Mouse (Mus musculus): ENCODE measurements around the gene B9d2. TPM values are rescaled to one million over a fixed set of nuclear protein-coding genes. Genes with fewer than 3 reads are reported as not detected.

Gene B9d2
- total and polyA plus RNA-seq, 2 experiments = 4.2 to 21.0 TPM

GRCm38 (mm10) chr7:25712801-25713200, 32.2 kb downstream of the B9d2 start:
- H3K79me2 ChIP-seq (ENCODE audit: control insufficient read depth, insufficient read depth, low read length) = no peaks in the 10 kb centered on the region
- no peaks in the 10 kb centered on the region for H3K27me3 ChIP-seq (ENCODE audit: control insufficient read depth, insufficient read depth, low read length)
- TF ChIP-seq POLR2A (IDR thresholded peaks at IDR 0.05; ENCODE audit: extremely low read depth, insufficient read depth, low read length) (no peak), CTCF (IDR thresholded peaks at IDR 0.05; ENCODE audit: low read depth, low read length) (no peak)
- no peaks in the 10 kb centered on the region; the same call in none of the 2 replicates for H3K4me1 ChIP-seq (ENCODE audit: control insufficient read depth, insufficient read depth, low read length)
- H3K27ac ChIP-seq (replicated peaks; ENCODE audit: insufficient read depth, low read depth, low read length) = no peak overlapping the region
- DNase-seq (ENCODE audit: extremely low read depth, low read depth, low spot score) = no peak
- H3K4me3 ChIP-seq (ENCODE audit: insufficient read depth, low read depth, low read length) = no peak overlapping the region
- 94% methylated on average over 9 of the region's 9 CpGs for WGBS
- H3K36me3 ChIP-seq (ENCODE audit: control insufficient read depth, insufficient read depth, low read length) = peaks cover 6% of the 10 kb centered on the region; the same call in 1 of the 2 replicates
- no peak overlapping the region for H3K9ac ChIP-seq (ENCODE audit: low read depth, low read length)

GRCm38 (mm10) chr7:25714581-25714980, 34.0 kb downstream of the B9d2 start:
- WGBS = 94% methylated on average over 8 of the region's 8 CpGs
- no peaks in the 10 kb centered on the region for H3K79me2 ChIP-seq (ENCODE audit: control insufficient read depth, insufficient read depth, low read length)
- peaks cover 7% of the 10 kb centered on the region for H3K4me1 ChIP-seq (ENCODE audit: control insufficient read depth, insufficient read depth, low read length)
- no peaks in the 10 kb centered on the region for H3K27me3 ChIP-seq (ENCODE audit: control insufficient read depth, insufficient read depth, low read length)
- DNase-seq (ENCODE audit: extremely low read depth, low read depth, low spot score) = no peak
- H3K27ac ChIP-seq (replicated peaks; ENCODE audit: insufficient read depth, low read depth, low read length) = no peak overlapping the region
- peaks cover 6% of the 10 kb centered on the region; the same call in 1 of the 2 replicates for H3K36me3 ChIP-seq (ENCODE audit: control insufficient read depth, insufficient read depth, low read length)
- TF ChIP-seq CTCF (IDR thresholded peaks at IDR 0.05; ENCODE audit: low read depth, low read length) = no peak
- no peak for TF ChIP-seq POLR2A (IDR thresholded peaks at IDR 0.05; ENCODE audit: extremely low read depth, insufficient read depth, low read length)
- H3K9ac ChIP-seq (ENCODE audit: low read depth, low read length) = no peak overlapping the region
- no peak overlapping the region for H3K4me3 ChIP-seq (ENCODE audit: insufficient read depth, low read depth, low read length)

GRCm38 (mm10) chr7:25715731-25716271, 35.2 kb downstream of the B9d2 start:
- DNase-seq (ENCODE audit: extremely low read depth, low read depth, low spot score) = no peak
- Histone ChIP-seq H3K36me3 (ENCODE audit: control insufficient read depth, insufficient read depth, low read length) (peaks cover 6% of the 10 kb centered on the region; the same call in 1 of the 2 replicates), H3K9ac (ENCODE audit: low read depth, low read length) (no peak overlapping the region)

GRCm38 (mm10) chr7:25717478-25717877, 36.9 kb downstream of the B9d2 start:
- Histone ChIP-seq H3K27ac (replicated peaks; ENCODE audit: insufficient read depth, low read depth, low read length) (no peak overlapping the region), H3K27me3 (ENCODE audit: control insufficient read depth, insufficient read depth, low read length) (no peaks in the 10 kb centered on the region), H3K4me1 (ENCODE audit: control insufficient read depth, insufficient read depth, low read length) (peaks cover 7% of the 10 kb centered on the region), H3K9ac (ENCODE audit: low read depth, low read length) (no peak overlapping the region; the same call in 1 of the 2 replicates), H3K36me3 (ENCODE audit: control insufficient read depth, insufficient read depth, low read length) (peaks cover 8% of the 10 kb centered on the region; the same call in 1 of the 2 replicates), H3K79me2 (ENCODE audit: control insufficient read depth, insufficient read depth, low read length) (no peaks in the 10 kb centered on the region), H3K4me3 (ENCODE audit: insufficient read depth, low read depth, low read length) (no peak overlapping the region)
- no peak for TF ChIP-seq POLR2A (IDR thresholded peaks at IDR 0.05; ENCODE audit: extremely low read depth, insufficient read depth, low read length)
- no peak for TF ChIP-seq CTCF (IDR thresholded peaks at IDR 0.05; ENCODE audit: low read depth, low read length)
- no peak for DNase-seq (ENCODE audit: extremely low read depth, low read depth, low spot score)
- 89% methylated on average over 3 of the region's 3 CpGs for WGBS

More at GRCm38 (mm10) chr7:25715731-25716271, 35.2 kb downstream of the B9d2 start:
- Histone ChIP-seq H3K4me3 (ENCODE audit: insufficient read depth, low read depth, low read length) (no peak overlapping the region), H3K27ac (replicated peaks; ENCODE audit: insufficient read depth, low read depth, low read length) (no peak overlapping the region), H3K27me3 (ENCODE audit: control insufficient read depth, insufficient read depth, low read length) (no peaks in the 10 kb centered on the region), H3K4me1 (ENCODE audit: control insufficient read depth, insufficient read depth, low read length) (peaks cover 7% of the 10 kb centered on the region), H3K79me2 (ENCODE audit: control insufficient read depth, insufficient read depth, low read length) (no peaks in the 10 kb centered on the region)
- TF ChIP-seq POLR2A (IDR thresholded peaks at IDR 0.05; ENCODE audit: extremely low read depth, insufficient read depth, low read length) (no peak), CTCF (IDR thresholded peaks at IDR 0.05; ENCODE audit: low read depth, low read length) (no peak)
- WGBS = 96% methylated on average over 22 of the region's 22 CpGs

GRCm38 (mm10) chr7:25718788-25719417, 38.3 kb downstream of the B9d2 start, which contains the start of gene Ccdc97:
Gene Ccdc97, minus strand, starts transcription at chr7:25719088.
- Histone ChIP-seq H3K4me3 (ENCODE audit: insufficient read depth, low read depth, low read length) (peak within 1 kb of the TSS; percentile 96), H3K79me2 (ENCODE audit: control insufficient read depth, insufficient read depth, low read length) (no peaks in the 10 kb centered on the region), H3K9ac (ENCODE audit: low read depth, low read length) (peak within 1 kb of the TSS; percentile 95), H3K27ac (replicated peaks; ENCODE audit: insufficient read depth, low read depth, low read length) (peak within 1 kb of the TSS; percentile 92), H3K4me1 (ENCODE audit: control insufficient read depth, insufficient read depth, low read length) (peaks cover 7% of the 10 kb centered on the region), H3K36me3 (ENCODE audit: control insufficient read depth, insufficient read depth, low read length) (peaks cover 17% of the 10 kb centered on the region), H3K27me3 (ENCODE audit: control insufficient read depth, insufficient read depth, low read length) (no peaks in the 10 kb centered on the region)
- TF ChIP-seq POLR2A (IDR thresholded peaks at IDR 0.05; ENCODE audit: extremely low read depth, insufficient read depth, low read length) (peak; percentile 62; the same call in 1 of the 2 replicates), CTCF (IDR thresholded peaks at IDR 0.05; ENCODE audit: low read depth, low read length) (no peak)
- peak; percentile 90 for DNase-seq (ENCODE audit: extremely low read depth, low read depth, low spot score)
- WGBS = 3% methylated on average over 32 of the region's 32 CpGs
